Mouse (Mus musculus): Measurements from ENCODE around the gene Ppm1l.

Ppm1l gene

DNA sequence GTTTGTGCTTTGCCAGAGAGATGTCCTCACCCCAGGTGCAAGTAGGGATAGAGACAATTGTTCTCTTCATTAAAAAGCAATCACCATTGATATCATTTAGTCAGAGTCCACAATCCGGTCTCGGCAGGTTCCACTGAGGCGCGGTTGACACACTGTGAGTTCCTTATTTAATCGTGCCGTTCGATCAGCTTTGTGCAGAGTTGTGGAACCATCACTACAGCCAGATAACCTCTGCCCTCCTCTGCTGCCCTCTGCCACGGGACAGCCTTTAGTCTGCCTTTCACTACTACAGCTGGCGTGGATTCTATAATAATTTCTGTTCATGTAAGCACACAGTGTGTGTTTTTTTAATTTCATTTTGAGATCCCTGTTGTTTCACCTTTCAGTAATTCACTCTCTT is 17.2 kb downstream of the Ppm1l start:
- DNase-seq (ENCODE audit: low read depth, low spot score), result no peak

- DNase-seq (ENCODE audit: low read depth, low spot score), result no peak
Observed at GRCm38 (mm10) chr3:69340486-69340885, 23.8 kb downstream of the Ppm1l start.

DNA sequence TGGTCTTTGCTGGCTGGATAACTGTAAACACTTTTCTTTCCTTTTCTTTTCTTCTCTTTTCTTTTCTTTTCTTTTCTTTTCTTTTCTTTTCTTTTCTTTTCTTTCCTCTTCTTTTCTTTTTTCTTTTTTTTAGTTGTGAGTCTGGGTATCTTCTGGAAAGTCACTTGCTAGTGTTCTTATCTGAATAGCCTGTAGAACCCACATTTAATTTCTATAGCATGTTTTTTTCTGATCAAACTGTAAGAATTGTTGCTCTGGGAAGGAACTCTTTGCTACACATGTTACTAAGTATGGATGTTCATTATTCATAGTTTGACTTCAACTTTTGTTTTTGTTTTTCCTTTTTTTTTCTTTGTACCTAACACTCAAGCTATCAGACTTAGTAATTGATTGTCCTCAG is 24.3 kb downstream of the Ppm1l start:
- DNase-seq (ENCODE audit: low read depth, low spot score), result no peak

- DNase-seq (ENCODE audit: low read depth, low spot score), result no peak
Observed at GRCm38 (mm10) chr3:69341514-69341913, 24.9 kb downstream of the Ppm1l start.

DNA sequence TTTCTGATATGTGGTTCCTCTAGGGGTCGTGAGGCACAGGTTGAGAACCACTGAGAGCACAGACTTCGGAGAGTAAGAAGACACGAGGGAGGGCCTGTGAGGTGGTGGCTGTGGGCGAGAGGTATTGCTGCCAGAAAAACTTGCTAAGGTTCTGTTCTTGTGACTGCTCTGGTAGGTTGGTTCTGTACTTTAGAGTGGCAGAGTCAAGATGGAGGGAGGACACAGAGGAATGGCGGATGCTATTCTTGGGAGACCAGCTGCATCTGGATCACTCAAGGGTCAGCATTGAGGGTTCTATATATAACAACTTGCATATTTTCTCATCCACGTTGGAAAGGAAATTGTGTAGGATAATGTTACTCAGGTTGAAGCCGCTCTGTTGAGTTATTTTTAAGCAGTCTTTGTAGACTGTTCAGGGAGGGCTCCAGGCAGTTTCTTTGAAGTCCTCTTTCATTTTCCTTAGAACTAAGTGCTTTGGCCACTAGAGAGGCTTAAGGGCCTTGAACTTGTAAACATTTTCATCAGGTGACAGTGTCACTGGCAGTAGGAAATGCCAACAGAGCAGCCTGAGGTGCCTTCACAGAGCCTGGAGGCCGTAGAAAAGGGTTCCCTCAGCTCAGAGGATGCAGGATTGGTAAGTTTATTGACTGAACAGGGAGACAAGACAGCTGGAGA is 25.7 kb downstream of the Ppm1l start:
- DNase-seq (ENCODE audit: low read depth, low spot score), result peak; percentile 50

- DNase-seq (ENCODE audit: low read depth, low spot score), result no peak
Observed at GRCm38 (mm10) chr3:69343124-69343523, 26.5 kb downstream of the Ppm1l start.

DNA sequence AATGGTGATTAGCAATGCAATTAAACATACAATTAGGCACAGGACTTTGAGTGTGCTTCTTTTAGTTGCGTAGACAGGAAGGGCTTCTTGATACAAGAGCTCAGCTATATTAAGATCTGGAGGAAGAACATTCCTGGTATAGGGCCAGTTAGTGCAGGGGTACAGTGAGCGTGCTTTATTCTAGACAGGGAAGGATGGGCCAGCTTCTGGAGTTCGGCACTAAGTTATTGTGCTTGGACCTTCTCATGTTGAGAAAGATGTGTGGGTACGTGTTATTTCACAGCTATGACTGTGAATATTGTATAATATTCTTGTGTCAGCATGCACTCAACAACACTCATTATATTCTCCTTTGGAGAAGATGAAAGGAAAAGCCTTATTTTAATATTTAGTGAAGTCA is 29.9 kb downstream of the Ppm1l start:
- no peak for DNase-seq (ENCODE audit: low read depth, low spot score)

DNA sequence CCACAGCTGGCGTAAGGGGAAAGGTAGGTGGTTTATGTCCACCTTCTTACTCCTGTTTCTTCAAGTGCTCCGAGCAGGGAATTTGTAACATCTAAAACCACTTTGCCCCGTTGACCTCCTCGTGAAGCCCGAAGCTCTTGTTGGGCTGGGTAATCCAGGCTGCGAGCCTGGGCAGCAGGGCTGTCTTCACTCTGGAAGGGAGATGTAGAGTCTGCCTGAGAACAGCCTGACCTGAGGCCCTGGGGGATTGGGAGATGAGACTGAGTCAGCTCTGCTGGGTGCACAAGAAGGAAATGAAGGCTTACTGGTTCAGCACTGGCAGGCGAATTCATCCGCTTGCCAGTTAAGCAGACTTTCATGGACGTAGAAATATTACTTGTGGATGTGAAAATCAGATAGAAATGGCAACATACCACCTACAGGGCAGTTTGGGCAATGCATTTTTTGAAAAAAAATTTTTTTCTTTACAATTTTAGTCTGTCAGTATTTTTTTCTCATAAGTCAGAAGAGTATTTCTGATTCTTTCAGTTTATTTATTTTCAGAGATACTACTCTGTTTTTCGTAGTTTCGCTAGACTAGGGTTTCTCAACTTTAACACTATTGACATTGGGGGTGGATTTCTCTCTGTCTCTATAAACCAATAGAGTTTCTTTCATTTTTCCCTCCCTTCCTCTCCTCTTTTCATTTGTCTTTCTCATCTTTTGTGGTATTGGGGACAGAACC is 31.7 kb downstream of the Ppm1l start:
- DNase-seq (ENCODE audit: low read depth, low spot score), result no peak

DNA sequence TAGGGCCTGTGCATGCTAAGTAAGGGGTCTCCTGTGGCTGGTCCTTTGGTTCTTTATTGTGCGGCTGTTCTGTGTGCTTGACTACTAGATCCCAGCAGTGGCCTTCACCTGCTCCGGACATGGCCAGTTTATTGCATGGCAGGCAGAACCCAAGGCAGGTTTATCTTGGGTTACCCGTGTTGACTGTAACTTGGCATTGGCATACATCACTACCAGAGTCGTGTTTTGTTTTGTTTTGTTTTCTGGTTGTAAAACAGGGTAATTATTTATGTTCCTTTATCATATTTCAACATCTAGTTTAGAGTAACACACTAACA is 32.2 kb downstream of the Ppm1l start:
- no peak for DNase-seq (ENCODE audit: low read depth, low spot score)

DNA sequence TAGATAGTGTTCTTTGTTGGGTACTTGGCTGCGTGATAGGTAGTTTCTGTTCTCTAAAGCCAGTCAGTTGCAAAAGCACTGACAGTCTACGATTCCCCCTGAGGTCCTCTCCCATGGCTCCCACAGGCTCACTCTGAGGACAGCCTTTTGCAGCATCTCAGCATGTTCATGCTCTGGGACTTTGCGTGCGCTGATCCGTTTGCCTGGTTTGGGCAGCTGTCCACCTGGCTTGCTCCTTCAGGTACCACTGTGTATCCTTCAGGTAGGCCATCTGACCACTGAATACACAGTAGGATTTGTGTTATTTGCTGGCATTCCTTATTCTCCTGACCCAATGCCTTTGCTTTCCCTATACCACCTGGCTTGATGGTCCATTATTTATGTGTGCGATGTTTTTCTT is 33.3 kb downstream of the Ppm1l start:
- DNase-seq (ENCODE audit: low read depth, low spot score), result no peak

GRCm38 (mm10) chr3:69352194-69352593 is 35.5 kb downstream of the Ppm1l start:
- DNase-seq (ENCODE audit: low read depth, low spot score), result no peak

DNA sequence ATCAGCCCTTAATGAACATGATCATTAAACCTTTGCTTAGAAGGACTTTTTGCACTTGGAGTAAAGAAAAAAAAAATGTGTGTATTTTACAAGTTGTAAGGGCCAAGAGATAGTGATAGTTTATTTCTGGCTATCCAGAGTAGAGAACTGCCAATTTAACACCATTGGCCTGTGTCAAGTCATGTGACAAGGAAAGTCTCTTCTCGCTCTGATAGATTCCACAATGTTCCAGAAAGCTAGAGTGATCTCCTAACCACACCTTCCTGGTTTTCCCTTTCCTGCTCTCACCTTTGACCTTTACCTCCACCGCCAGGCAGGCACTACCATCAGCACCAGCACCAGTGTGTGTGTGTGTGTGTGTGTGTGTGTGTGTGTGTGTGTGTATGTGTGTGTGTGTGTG is 38.0 kb downstream of the Ppm1l start:
- no peak for DNase-seq (ENCODE audit: low read depth, low spot score)

- no peak for DNase-seq (ENCODE audit: low read depth, low spot score)
Observed at GRCm38 (mm10) chr3:69356078-69356665, 39.5 kb downstream of the Ppm1l start.

GRCm38 (mm10) chr3:69356781-69357180 is 40.1 kb downstream of the Ppm1l start:
- no peak for DNase-seq (ENCODE audit: low read depth, low spot score)

GRCm38 (mm10) chr3:69357897-69358619 is 41.4 kb downstream of the Ppm1l start:
- no peak for DNase-seq (ENCODE audit: low read depth, low spot score)

GRCm38 (mm10) chr3:69358620-69358964 is 41.9 kb downstream of the Ppm1l start:
- no peak for DNase-seq (ENCODE audit: low read depth, low spot score)

GRCm38 (mm10) chr3:69360263-69360895 is 43.7 kb downstream of the Ppm1l start:
- no peak for DNase-seq (ENCODE audit: low read depth, low spot score)

- no peak for DNase-seq (ENCODE audit: low read depth, low spot score)
Observed at GRCm38 (mm10) chr3:69361487-69362349, 45.1 kb downstream of the Ppm1l start.

DNA sequence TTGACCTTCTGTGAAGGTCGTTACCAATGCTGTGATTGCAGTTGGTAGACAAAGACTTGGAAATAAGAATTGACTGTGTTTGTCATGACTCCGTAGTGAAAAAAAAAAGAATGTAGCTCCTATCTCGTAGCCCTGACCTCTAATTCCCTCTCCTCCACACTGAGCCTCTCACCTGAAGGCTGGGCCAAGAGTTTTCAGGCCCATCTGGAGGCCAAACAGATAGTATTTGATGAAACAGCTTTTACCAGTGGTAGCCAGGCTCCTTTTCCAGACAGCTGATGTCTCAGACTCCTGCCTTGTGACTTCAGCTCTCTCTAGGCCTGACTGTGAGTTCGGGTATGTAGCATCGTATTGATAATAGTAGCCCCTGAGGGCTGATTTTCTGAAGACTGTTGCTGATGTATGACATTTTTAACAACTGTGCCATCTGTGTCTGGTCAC is 45.7 kb downstream of the Ppm1l start:
- DNase-seq (ENCODE audit: low read depth, low spot score), result no peak

GRCm38 (mm10) chr3:69362906-69363305 is 46.2 kb downstream of the Ppm1l start:
- no peak for DNase-seq (ENCODE audit: low read depth, low spot score)

DNA sequence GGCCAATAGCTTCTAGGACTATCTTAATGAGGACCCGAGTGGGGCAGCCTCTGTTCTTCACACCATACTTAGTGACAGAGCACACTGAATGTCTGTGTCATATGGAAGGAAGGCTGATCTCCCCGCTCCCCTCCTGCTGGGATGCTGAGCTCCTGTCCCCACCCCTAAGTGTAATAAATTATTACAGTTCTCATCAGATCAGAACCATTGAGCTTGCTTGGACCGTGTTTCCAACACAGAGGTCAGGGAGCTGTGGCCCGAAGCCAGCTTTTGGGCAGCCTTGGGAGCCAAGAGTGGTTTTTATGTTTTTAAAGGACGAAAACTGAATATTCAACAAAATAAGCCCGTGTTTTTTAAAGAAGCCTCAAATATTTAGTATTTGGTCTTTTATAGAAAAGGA is 47.5 kb downstream of the Ppm1l start:
- DNase-seq (ENCODE audit: low read depth, low spot score), result no peak

Measured in telencephalon, adult 2 months (tissue).